Mouse (Mus musculus) mesoderm, embryonic 11.5 days (tissue): ENCODE results near the gene Krtcap3.
A peak's percentile ranks its signal among the peaks of the same experiment; 100 is the strongest.
"Not testable (repeated sequence)": the region's sequence is repeated elsewhere in the genome, so short reads cannot be mapped to it uniquely, and the experiment has no call there.

Source experiments
- DNase-seq: peaks from one replicate; pipeline ENCODE4 v3.0.0-alpha.2; 2012; ENCODE audit warnings: low read depth, low spot score

Gene Krtcap3

DNA sequence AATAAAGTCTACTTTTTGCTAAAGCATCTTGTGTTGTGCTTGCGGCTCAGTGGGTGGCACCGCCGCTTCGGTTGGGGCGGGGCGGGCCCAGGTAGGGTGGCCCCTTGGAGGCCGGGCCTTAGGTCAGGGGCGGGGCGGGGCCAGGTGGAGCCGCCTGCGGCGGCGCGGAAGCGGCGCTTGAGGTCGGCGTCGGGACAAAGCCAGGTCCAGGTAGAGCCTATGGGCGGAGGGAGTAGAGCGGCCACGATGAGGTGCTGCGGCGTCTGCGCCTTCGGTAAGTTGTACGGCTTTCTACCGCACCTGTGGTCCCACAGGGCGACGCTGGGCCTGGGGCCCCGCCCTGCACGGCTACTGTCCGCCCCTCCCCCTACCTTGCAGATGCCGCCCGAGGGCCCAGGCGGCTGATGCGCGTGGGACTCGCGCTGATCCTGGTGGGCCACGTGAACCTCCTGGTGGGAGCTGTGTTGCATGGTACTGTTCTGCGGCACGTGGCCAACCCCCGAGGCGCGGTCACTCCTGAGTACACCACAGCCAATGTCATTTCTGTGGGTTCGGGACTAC is at the start of gene Krtcap3:
Krtcap3 (plus strand) TSS at position 151 of the 561 bp plus-strand sequence.
- DNase-seq = peak; percentile 42

DNA sequence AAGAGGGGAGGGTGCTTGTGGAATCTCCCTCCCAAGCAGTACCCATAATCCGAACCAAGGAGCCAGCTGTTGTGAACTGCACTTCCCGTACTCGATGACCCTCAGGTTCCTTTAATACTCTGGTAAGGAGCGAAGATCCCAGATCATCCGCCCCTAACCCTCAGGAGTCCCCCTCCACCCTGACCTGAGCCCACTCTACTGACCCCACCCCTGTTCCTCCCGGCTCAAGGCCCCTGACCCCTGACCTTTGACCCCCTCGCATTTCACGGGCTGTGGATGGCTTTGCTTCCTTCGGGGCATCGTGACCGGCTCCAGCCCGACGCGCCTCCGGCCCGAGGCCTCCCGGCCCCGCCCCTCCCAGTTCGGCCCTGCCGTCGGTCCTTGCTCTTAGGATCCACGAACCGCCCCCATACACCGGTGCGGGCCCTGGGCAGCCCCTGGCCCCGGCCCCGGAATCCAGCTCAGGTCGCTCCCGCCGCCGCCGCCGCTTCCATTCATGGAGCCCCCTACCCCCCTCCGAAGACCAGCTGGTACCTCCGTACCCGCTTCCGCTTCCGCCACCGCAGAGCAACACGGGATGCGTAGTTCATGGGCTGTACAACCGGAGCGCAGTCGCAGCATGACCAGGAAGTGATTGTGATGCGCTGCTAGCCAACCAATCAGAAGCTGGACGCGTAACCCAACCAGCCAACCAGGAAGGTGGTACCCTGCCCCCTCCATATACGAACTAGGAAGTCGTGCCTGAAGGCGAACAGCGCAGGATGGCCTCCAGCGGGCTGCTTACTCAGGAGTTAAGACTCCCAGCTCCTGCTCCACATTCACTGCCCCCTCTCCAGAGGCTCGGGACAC is 49.5 kb upstream of the Krtcap3 start, which contains the start of gene Zfp513:
Zfp513 (minus strand) TSS at position 562 of the 849 bp plus-strand sequence.
- peak; percentile 99 for DNase-seq

DNA sequence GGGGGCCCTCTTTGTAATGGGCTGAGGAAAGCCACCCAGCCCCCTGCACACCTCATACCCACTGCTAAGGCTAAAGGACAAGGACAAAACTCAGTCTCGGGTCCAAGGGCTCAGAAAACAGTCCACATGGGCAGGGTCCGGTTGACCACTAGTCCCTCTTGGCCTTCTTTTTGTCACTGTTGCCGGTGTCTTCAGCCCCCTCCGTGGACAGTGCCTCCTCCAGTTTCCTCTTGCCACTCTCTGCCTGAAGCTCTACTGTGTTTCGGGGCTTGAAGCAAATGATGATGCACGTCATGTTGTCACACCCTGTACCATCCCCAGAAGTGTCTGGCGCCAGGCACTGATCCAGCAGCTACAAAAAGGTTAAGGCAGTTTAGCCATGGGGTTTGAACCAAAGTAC is 48.6 kb upstream of the Krtcap3 start:
- DNase-seq = no peak

DNA sequence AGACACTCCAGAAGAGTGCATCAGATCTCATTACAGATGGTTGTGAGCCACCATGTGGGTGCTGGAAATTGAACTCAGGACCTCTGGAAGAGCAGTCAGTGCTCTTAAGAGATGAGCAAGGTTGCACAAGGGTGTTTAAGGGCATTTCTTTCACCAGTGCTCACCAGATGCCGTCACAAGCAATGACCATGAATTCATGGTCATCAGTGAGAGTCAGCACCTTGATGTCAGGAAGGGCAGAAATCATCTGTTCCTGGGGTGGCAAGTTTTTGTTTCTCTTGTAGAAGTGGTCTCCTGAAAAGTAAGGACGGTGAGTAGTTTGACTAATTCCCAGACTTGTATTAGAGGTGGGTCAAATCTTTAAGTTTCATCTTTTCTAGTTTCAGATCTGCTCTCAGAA is 47.6 kb upstream of the Krtcap3 start:
- DNase-seq = no peak

DNA sequence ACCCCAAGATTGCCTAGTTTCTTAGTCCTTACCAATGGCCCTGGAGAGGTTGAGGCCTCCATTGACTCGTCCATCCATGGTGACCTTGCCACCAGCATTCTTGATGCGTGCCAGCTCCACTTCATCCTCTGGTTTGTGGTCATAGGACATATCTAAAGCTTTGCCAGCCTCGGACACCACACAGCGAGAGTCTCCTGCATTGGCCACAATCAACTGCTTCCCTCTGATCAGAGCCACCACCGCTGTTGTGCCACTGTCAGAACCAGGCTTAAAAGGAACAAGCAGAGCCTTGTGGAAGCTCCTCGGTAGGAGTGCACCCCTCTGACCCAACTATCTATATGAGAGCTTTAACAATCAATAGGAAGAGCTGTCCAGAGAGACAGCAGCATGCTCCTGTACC is 47.1 kb upstream of the Krtcap3 start:
- no peak for DNase-seq

DNA sequence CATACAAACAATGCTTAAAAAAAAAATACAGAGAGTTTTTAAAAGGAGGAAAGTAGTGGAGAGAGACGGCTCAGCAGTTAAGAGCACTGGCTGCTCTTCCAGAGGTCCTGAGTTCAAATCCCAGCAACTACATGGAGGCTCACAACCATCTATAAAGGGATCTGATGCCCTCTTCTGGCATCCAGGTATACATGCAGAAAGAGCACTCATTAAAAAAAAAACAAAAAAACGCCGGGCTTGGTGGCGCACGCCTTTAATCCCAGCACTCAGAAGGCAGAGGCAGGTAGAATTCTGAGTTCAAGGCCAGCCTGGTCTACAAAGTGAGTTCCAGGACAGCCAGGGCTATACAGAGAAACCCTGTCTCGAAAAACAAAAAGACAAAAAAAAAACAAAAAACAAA is 34.9 kb upstream of the Krtcap3 start:
- DNase-seq = not testable (repeated sequence)

DNA sequence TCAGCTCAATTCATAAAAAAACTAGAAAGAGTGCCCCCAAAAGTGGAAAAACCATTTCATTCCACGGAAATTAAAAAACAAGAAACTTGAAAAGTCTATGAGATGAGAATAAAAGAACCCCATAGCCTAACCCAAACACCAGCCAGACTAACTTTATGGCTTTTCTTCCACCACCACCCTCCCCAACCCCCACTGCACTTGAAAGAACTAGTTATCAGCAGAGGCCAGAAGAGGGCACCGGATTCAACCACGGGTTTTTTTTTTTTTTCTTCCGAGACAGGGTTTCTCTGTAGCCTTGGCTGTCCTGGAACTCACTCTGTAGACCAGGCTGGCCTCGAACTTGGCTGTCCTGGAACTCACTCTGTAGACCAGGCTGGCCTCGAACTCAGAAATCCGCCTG is 33.2 kb upstream of the Krtcap3 start:
- no peak for DNase-seq

DNA sequence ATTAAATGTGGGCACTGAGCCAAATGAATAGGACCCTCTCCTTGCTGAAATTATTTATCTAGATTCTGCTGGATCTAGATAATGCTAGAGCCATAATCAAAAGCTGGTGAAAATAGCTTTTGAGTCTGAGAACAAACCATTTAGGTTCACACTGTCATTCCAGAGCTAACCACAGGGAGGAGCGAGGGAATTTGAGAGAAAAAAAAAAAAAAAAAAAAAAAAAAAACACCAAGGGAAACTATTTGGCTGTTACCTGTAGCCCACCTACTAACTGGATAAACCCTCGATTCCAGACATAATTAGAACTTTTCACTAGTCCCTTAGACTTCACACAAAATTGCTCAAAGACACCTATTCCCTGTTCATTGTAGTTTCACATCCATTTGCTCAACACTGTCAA is 32.4 kb upstream of the Krtcap3 start:
- peak; percentile 45 for DNase-seq

DNA sequence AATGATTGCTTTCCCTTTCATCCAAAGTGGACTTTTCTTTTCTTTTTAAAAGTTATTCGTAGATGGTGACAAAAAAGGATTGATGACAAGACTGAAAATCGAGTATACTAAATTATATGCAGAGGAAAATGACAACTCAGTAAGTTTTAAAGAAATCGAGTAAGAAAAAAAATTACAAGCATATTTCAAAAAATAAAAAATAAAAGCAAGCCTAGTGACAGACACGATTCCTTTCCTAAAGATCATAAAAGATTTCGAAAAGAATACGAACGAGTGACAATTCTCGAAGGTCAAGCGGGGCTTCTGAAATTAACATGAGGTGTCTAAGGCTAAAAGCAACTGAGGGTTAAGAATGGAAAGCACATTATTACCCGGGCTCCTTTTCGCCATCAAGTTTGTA is 32.0 kb upstream of the Krtcap3 start:
- DNase-seq = no peak

DNA sequence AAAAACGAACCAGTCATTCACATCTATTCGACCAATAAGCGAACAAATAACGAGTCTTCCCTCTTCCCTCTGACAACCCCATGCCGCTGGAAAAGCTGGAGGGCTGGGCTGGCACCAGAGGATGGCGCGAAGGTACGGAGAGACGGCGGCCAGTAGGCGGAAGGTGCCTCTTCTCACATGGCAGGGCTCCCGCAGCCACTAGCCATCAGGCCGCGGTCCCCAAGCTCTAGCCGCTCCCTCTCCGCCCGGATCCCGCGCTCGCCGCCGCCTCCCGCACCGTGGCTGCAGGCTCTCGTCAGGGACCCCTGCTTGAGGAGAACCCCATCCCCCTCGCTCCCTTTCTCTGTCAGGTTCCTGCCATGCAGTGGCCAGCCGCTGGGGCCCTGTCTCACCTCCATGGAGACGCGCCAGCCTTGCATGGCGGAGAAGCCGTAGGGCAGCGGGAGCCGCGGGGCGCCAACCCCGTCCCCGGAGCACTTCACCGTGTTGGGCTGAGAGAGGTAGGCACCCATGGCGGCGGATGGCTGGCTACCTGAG is 31.5 kb upstream of the Krtcap3 start:
- peak; percentile 67 for DNase-seq

DNA sequence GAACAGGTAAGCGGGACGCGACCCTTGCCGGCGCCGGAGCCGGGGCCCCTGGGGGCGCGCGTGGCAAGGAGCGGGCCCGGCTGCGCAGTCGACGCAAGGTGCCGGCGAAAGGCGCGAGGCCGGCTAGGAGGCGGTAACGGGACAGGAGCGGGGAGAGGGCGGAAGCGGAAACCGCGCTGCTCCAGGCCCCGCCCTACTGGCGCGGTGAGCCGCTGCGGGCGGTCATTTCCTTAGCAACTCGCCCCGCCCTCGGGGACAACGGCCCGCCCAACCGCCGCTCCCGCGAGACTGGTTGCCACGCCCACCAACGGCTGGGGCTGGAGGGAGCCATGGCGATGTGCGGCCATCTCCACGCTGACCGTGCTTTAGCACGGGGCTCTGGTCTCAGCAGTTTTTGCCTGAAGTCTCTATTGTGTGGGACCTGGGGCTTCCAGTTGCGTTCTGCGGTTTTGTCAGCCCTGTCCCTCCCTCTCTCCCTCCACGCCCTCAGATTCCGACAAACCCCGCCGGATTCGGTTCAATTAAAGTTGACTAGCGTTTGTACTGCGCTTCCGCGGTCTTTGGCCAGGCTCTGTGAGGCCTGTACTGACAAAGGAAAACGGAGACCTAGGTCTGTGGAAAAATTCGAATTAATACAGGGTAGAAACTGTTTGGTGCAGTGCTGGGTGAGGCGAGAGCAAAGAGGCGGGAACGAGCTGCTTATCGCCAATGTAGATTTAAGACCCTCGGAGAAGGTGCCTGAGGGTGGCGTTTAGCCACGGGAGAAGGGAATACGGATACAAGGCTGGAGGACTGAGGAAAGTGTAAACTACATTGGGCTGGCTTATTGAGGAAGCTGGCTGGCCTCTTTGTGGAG is 30.8 kb upstream of the Krtcap3 start, which contains the start of gene Ppm1g:
Ppm1g (minus strand) TSS at position 240 of the 856 bp plus-strand sequence.
- peak; percentile 97 for DNase-seq

DNA sequence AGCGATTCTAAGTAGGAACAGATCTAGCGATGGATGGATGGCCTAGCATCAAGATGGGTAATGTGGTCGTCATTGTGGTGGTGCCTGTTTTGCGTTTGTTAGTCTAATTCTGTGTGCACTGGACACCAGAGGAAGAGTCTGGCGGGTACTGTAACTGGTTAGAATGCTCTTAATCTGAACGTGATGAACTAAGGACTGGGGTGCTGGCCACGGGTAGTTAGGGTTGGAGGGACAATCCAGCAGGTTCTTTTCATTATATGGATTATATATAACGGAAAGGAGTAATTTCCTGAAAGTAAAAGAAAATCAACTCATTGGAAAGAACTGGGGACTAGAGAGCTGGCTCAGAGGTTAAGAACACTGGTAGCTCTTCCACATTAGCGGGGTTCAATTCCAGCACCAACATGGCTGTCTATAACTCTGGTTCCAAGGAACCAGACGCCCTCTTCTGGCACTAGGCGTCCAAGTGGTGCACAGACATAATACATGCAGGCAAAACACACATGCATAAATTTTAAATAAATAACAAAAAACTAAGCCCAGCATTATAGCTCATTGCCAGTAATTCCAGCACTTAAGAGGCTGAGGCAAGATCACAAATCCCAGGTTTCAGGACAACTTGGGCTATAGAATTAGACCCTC is 30.1 kb upstream of the Krtcap3 start:
- peak; percentile 67 for DNase-seq

DNA sequence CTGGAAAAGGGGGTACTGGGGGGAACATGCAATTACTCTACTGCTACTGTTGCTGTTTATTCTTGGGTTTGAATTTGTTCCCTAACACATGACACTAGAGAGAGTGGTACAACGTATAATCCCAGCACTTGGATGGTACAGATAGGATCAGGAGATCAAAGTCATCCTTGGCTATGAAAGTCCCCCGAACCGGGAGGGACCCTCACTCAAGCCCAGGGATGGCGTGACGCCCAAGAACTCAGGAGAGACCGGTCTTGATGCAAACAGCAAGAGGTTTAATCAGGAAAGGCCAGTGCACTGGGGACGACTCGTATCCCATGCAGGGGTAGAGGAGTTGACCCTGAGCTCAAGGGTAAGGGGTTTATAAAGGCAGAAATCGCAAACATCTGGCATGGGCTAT is 28.8 kb upstream of the Krtcap3 start:
- DNase-seq = no peak

DNA sequence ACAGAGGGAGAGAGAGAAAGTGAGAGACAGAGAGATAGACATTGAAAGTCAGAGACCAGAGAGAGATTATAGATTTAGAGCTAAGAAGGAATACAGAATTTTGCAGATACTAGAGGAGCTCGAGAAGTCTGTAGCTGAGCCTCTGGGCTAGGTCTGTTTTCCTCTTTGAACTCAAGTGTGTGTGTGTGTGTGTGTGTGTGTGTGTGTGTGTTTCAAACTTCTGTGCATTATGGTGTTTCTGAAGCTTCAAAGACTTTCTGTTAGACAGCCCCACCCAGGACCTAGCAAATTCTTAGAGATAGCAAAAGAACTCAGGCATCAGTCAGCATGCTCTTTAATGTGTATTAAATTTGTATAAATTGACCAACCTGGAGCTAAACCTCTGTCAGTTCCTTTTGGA is 24.9 kb upstream of the Krtcap3 start:
- DNase-seq = no peak

DNA sequence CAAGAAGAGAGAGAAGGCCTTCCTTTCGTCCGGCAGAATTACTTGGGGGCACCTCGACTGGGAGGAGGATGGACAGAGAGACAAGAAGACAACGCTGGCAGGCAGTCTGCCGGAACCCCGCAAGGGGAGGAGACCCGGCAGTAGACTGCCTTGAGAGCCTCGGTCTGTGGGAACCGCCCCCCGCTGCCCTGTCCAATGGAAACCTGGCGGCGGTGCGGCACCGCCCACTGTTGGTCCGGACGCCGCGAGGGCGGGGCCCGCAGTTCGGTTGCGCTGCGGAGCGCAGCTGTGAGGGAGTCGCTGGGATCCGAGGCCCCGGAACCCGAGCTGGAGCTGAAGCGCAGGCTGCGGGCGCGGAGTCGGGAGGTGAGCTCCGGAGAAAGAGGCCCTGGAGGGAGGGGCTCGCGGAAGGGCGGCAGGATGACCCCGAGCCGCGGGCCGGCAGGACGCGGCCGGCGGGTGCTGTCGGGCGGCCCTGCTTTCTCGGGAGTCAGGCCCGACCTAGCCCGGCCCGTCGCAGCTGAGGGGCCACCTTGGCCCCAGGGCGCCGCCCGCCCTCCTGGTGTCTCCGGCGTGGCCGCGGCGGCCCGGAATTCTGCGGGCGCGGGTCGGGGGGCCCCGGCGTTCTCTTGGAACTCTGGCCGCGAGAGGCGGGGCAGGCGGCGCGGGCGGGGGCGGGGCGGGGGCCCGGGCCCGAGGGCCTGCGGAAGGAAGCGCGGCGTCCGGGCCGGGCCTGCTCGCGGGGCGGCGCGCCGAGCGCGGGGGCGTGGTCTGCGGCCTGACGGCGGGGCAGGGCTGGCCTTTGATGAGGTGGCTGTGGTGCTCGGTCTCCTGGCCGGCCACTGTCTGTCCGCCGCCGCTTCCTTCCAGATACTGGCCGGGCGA is 10.6 kb upstream of the Krtcap3 start, which contains the start of the genes Nrbp1 and Gm9970:
Nrbp1 (plus strand) TSS at position 228 of the 885 bp plus-strand sequence.
Gm9970 (minus strand) TSS at position 596 of the 885 bp plus-strand sequence.
- DNase-seq = peak; percentile 96

DNA sequence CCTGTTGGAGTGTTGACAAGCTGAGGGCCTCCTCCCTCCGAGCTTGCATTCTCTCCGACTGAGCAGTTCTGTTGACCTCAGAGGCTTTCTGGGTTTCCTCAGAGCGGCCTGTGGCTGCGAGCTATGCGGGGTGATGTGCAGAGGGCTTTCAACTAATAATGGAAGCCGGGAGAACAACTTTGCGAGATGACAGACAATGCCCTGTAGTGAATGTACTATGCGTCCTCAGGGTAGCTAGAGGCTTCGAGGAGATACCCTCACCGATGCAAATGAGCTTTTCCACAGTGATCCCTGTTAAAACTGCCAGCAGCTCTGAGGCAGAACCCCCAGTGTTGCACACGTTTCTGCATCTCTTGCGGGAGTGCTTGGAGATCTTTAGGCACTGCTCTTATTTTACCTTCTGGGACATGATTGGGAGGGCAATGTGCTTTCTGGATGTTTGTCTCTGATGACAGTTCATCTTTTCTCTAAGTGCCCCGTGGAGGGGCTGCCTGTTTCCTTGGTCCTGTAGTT is 9.9 kb upstream of the Krtcap3 start:
- no peak for DNase-seq

DNA sequence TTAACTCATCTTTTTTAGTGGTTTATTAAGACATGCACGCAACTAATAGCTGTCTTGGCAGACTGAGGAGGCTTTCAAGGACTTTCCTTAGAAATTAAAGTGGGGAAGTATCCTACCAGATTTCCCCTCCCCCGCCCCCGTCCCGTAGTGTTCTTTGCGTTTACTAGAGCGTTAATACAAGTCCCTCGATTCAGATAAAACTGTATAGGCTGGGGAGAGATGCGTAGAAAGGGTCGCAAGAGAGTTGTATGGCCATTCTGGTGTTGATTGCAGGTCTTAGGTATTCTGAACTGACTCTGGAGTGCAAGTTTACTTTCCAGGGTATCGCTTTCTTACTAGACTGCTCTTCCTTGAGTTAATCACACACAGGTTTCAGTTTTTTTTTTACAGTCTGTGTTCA is 9.3 kb upstream of the Krtcap3 start:
- DNase-seq = no peak

DNA sequence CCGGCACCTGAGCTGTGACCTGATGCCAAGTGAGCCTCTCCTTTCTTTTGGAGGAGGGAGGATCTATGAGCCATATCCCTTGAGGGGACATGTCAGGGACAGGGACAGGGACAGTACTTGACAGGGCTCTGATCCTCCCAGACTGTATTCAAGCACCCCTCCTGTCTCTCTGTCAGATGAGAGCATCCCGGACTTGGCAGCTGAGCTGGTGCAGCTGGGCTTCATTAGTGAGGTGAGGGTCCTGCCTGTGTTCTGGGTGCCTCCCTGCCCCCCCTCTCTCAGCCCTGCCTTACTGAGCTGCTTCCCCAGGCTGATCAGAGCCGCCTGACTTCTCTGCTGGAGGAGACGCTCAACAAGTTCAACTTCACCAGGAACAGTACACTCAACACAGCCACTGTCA is 775 bp upstream of the Krtcap3 start:
- no peak for DNase-seq

DNA sequence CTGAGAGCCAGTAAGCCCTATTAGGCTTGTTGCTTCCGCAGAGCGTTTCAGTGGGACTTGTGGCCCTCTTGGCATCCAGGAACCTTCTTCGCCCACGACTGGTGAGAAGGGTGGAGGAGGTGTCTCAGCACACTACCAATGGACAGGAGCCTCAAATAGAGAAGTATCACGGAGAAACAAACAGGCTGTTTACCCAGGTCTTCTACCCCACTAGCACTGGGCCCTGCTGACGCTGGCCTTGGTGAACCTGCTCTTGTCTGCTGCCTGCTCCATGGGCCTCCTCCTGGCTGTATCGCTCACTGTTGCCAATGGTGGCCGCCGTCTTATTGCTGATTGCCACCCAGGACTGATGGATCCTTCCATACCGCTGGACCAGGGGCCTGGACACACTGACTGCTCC is 660 bp downstream of the Krtcap3 start:
- no peak for DNase-seq
